In the genomic region with DNA sequence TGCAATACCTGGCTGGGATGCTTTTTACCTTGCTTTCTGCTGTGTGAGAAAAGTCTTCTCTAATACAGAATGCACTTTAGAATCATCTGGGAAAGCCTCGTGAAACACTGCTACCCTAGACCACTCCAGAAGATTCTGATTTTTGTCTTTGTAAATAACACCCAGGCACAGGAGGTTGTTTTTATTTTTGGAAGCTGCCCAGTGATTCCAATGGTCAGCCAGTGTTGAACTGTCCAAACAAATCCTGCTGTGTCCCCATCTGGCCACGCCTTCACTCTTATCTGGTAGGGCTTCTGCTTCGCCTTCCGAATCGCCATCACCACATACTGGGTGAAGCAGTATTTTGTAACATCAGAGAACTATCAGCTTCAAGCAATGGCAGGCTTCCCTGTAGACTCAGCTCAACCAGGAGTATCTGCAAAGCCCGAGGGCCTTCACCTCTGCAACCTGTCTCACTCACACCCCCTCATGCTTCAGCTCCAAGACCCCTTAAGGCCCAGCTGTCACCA, we compare ENCODE assay signal across 27 mouse cellular contexts. TPM values are rescaled to one million over a fixed set of nuclear protein-coding genes. Genes with fewer than 3 reads are reported as not detected.
DNase-seq lines count a peak whose midpoint lies in the region; ATAC-seq and TF ChIP-seq lines count a peak whose summit lies in the region.
"Had no signal": no experiment of that assay in that cellular context is flagged by ENCODE, and none has a peak within 500 bp of the region (broad histone marks: within the 10 kb centered on the region; RNA-seq: fewer than 3 reads in every experiment).

No protein-coding gene starts in this region.

- intact Hi-C loops in heart, postnatal 36 days (cut with DNase I) = no loop called here
- intact Hi-C loops in left cerebral cortex, adult 2 months (cut with DNase I) = loop anchor here (10.0 kb wide), 1 partner anchor 295 kb away; no protein-coding TSS in a partner anchor

- ATAC-seq in heart, embryonic 11.5 days (replicated peaks; ENCODE audit: insufficient number of reproducible peaks, low FRiP score, low TSS enrichment) = 0 out of 2 replicates have a peak, but pooled peaks have one; percentile 36
- ATAC-seq in erythroblast, adult 5-6 weeks (replicated peaks; ENCODE audit: low FRiP score, poor library complexity, severe bottlenecking) = peak; percentile 35
- peak; percentile 26; the same call in 1 of the 2 replicates for ATAC-seq in liver, embryonic 12.5 days
- ATAC-seq in liver, embryonic 16.5 days (ENCODE audit: low read depth) = peak; percentile 41
- ATAC-seq: CD4-positive, CD25-positive, alpha-beta regulatory T cell, adult 4 months; forebrain, embryonic 16.5 days had no signal

- H3K4me2 ChIP-seq in heart, embryonic 11.5 days = no peak overlapping the region
- no peak overlapping the region for H3K4me2 ChIP-seq in liver, embryonic 12.5 days
- no peak overlapping the region for H3K4me2 ChIP-seq in liver, embryonic 16.5 days (ENCODE audit: low read depth, low read length)
- H3K4me2 ChIP-seq: embryonic facial prominence, embryonic 12.5 days; forebrain, embryonic 12.5 days; hindbrain, embryonic 14.5 days had no signal

- H3K4me3 ChIP-seq in heart, embryonic 11.5 days (ENCODE audit: low read depth, low read length) = no peak overlapping the region
- H3K4me3 ChIP-seq in liver, embryonic 12.5 days = no peak overlapping the region
- H3K4me3 ChIP-seq in liver, embryonic 16.5 days (ENCODE audit: low read depth, low read length) = no peak overlapping the region
- no peak overlapping the region for H3K4me3 ChIP-seq in left cerebral cortex, adult 2 months
- H3K4me3 ChIP-seq: embryonic facial prominence, embryonic 12.5 days; forebrain, embryonic 12.5 days; hindbrain, embryonic 10.5 days had no signal

- H3K27me3 ChIP-seq in heart, embryonic 11.5 days (ENCODE audit: control insufficient read depth, insufficient read depth, low read length) = no peaks in the 10 kb centered on the region
- H3K27me3 ChIP-seq in liver, embryonic 12.5 days (replicated peaks) = no peaks in the 10 kb centered on the region
- H3K27me3 ChIP-seq in liver, embryonic 16.5 days (ENCODE audit: control insufficient read depth, insufficient read depth, low read depth, low read length) = no peaks in the 10 kb centered on the region
- H3K27me3 ChIP-seq: embryonic facial prominence, embryonic 12.5 days; forebrain, embryonic 12.5 days had no signal

- 43% methylated on average over 6 of the region's 6 CpGs for whole genome bisulfite sequencing in heart, embryonic 11.5 days (ENCODE audit: insufficient replicate concordance)
- WGBS in liver, embryonic 12.5 days (ENCODE audit: insufficient replicate concordance) = 42% methylated on average over 6 of the region's 6 CpGs
- 39% methylated on average over 6 of the region's 6 CpGs for WGBS in liver, embryonic 16.5 days (ENCODE audit: insufficient replicate concordance)

- H3K36me3 ChIP-seq in heart, embryonic 11.5 days (ENCODE audit: control insufficient read depth, insufficient read depth, low read length) = peaks cover 16% of the 10 kb centered on the region
- H3K36me3 ChIP-seq in liver, embryonic 12.5 days = peaks cover 49% of the 10 kb centered on the region
- peaks cover 17% of the 10 kb centered on the region for H3K36me3 ChIP-seq in liver, embryonic 16.5 days (ENCODE audit: control insufficient read depth, insufficient read depth)

- no peak for TF ChIP-seq CTCF in left cerebral cortex, adult 2 months (IDR thresholded peaks at IDR 0.05)

- no peaks in the 10 kb centered on the region for H3K4me1 ChIP-seq in heart, embryonic 11.5 days (ENCODE audit: control insufficient read depth, insufficient read depth, low read length)
- H3K4me1 ChIP-seq in liver, embryonic 12.5 days = peaks cover 26% of the 10 kb centered on the region
- peaks cover 9% of the 10 kb centered on the region for H3K4me1 ChIP-seq in liver, embryonic 16.5 days (ENCODE audit: control insufficient read depth, low read depth, low read length)
- H3K4me1 ChIP-seq: embryonic facial prominence, embryonic 12.5 days; forebrain, embryonic 12.5 days had no signal

- no peaks in the 10 kb centered on the region for H3K9me3 ChIP-seq in heart, embryonic 11.5 days (replicated peaks; ENCODE audit: control insufficient read depth, low read length)
- no peaks in the 10 kb centered on the region for H3K9me3 ChIP-seq in liver, embryonic 12.5 days (replicated peaks)
- H3K9me3 ChIP-seq in liver, embryonic 16.5 days (replicated peaks; ENCODE audit: control insufficient read depth, low read length) = no peaks in the 10 kb centered on the region
- H3K9me3 ChIP-seq: embryonic facial prominence, embryonic 12.5 days; forebrain, embryonic 12.5 days; G1E; hindbrain, embryonic 10.5 days had no signal

- DNase-seq in heart, postnatal 36 days = no peak
- DNase-seq in gastrocnemius, postnatal 10 days = no peak
- no peak for DNase-seq in natural killer cell, adult 2 months (ENCODE audit: low spot score in 2 of 2)
- DNase-seq in left cerebral cortex, adult 2 months (ENCODE audit: extremely low spot score in 1 of 2, low spot score in 2 of 2) = no peak
- DNase-seq: adrenal gland, adult 8-10 months; adrenal gland, postnatal 36 days; B cell, adult 2 months; cerebellum, adult 2 months; cerebellum, postnatal 14 days; embryo, embryonic 11 days; gastrocnemius, postnatal 25 days; heart, postnatal 10 days had no signal

- H3K27ac ChIP-seq in heart, embryonic 11.5 days (ENCODE audit: low read depth, low read length) = no peak overlapping the region; the same call in 1 of the 2 replicates
- H3K27ac ChIP-seq in liver, embryonic 12.5 days = peak overlapping the region; percentile 61
- H3K27ac ChIP-seq in liver, embryonic 16.5 days (ENCODE audit: low read length) = no peak overlapping the region
- H3K27ac ChIP-seq in left cerebral cortex, adult 2 months = no peak overlapping the region
- H3K27ac ChIP-seq: embryonic facial prominence, embryonic 12.5 days; forebrain, embryonic 12.5 days; hindbrain, embryonic 10.5 days; hindbrain, embryonic 14.5 days had no signal

- no peak overlapping the region for H3K9ac ChIP-seq in heart, embryonic 11.5 days (ENCODE audit: low read depth, low read length)
- H3K9ac ChIP-seq in liver, embryonic 12.5 days = no peak overlapping the region
- no peak overlapping the region for H3K9ac ChIP-seq in liver, embryonic 16.5 days (ENCODE audit: low read depth, low read length)
- H3K9ac ChIP-seq: embryonic facial prominence, embryonic 12.5 days; forebrain, embryonic 12.5 days; hindbrain, embryonic 14.5 days had no signal

RNA-seq across cellular contexts. Expression of a gene that starts 9.5 kb away (rescaled TPM):
- 0.69 TPM in 1 of 2 replicates, not detected in the other for polyA plus RNA-seq in heart, embryonic 11.5 days (2014; fragmentation: Nextera tagmentation; extraction: Ambion mirVana)
- not detected for total RNA-seq in heart, postnatal 36 days (2021)
- total RNA-seq in erythroblast, adult 5-6 weeks (2015; ENCODE audit: low replicate concordance) = not detected in 2 replicates
- total RNA-seq in erythroblast, adult 5-6 weeks (2017; ENCODE audit: low replicate concordance) = 0.77 TPM in 1 of 2 replicates, not detected in the other
- 0.36 TPM in 1 of 2 replicates, not detected in the other for polyA plus RNA-seq in liver, embryonic 12.5 days (2016; fragmentation: Nextera tagmentation; extraction: Ambion mirVana)
- not detected in 2 replicates for polyA plus RNA-seq in liver, embryonic 16.5 days (2015; fragmentation: Nextera tagmentation; extraction: Ambion mirVana)
- not detected for total RNA-seq in gastrocnemius, postnatal 10 days (2021)
- 1 to 10 TPM; 4.6 to 7.9 TPM for total RNA-seq in left cerebral cortex, adult 2 months (2021)
- total RNA-seq: G1E; gastrocnemius, adult 18-20 months; gastrocnemius, postnatal 25 days; granulocyte monocyte progenitor cell, adult 5-6 weeks; heart, adult 8-10 months; heart, postnatal 10 days had no signal
- polyA plus RNA-seq: CD4-positive, CD25-positive, alpha-beta regulatory T cell, adult 4 months; embryonic facial prominence, embryonic 12.5 days; G1E; hindbrain, embryonic 10.5 days had no signal

RNA-seq across cellular contexts. Expression of a gene that starts 18.4 kb away (rescaled TPM):
- 125 and 126 TPM in 2 replicates for polyA plus RNA-seq in heart, embryonic 11.5 days (2014; fragmentation: Nextera tagmentation; extraction: Ambion mirVana)
- total RNA-seq in heart, postnatal 36 days (2021) = 100 to 1,000 TPM; 536 to 626 TPM
- total RNA-seq in erythroblast, adult 5-6 weeks (2015; ENCODE audit: low replicate concordance) = 4.4 and 10.7 TPM in 2 replicates
- 27.3 and 54.5 TPM in 2 replicates for total RNA-seq in erythroblast, adult 5-6 weeks (2017; ENCODE audit: low replicate concordance)
- polyA plus RNA-seq in liver, embryonic 12.5 days (2016; fragmentation: Nextera tagmentation; extraction: Ambion mirVana) = 55.1 and 57.2 TPM in 2 replicates
- polyA plus RNA-seq in liver, embryonic 16.5 days (2015; fragmentation: Nextera tagmentation; extraction: Ambion mirVana) = 55.3 and 61.8 TPM in 2 replicates
- 100 to 1,000 TPM; 255 to 307 TPM for total RNA-seq in gastrocnemius, postnatal 10 days (2021)
- total RNA-seq in left cerebral cortex, adult 2 months (2021) = 10 to 100 TPM; 84.5 to 89.1 TPM

RNA-seq across cellular contexts. Expression of a gene that starts 18.4 kb away (rescaled TPM):
- 97.0 and 97.5 TPM in 2 replicates for polyA plus RNA-seq in heart, embryonic 11.5 days (2014; fragmentation: Nextera tagmentation; extraction: Ambion mirVana)
- 10 to 100 TPM; 73.7 to 91.4 TPM for total RNA-seq in heart, postnatal 36 days (2021)
- total RNA-seq in erythroblast, adult 5-6 weeks (2015; ENCODE audit: low replicate concordance) = 16.7 and 30.3 TPM in 2 replicates
- total RNA-seq in erythroblast, adult 5-6 weeks (2017; ENCODE audit: low replicate concordance) = 27.0 and 27.2 TPM in 2 replicates
- polyA plus RNA-seq in liver, embryonic 12.5 days (2016; fragmentation: Nextera tagmentation; extraction: Ambion mirVana) = 80.9 and 83.4 TPM in 2 replicates
- polyA plus RNA-seq in liver, embryonic 16.5 days (2015; fragmentation: Nextera tagmentation; extraction: Ambion mirVana) = 37.5 TPM in 2 replicates
- 10 to 100 TPM; 32.5 to 33.1 TPM for total RNA-seq in gastrocnemius, postnatal 10 days (2021)
- 10 to 100 TPM; 71.4 to 76.8 TPM for total RNA-seq in left cerebral cortex, adult 2 months (2021)

RNA-seq across cellular contexts. Expression of a gene that starts 37.5 kb away (rescaled TPM):
- polyA plus RNA-seq in heart, embryonic 11.5 days (2014; fragmentation: Nextera tagmentation; extraction: Ambion mirVana) = 141 and 143 TPM in 2 replicates
- 10 to 100 TPM; 69.1 to 69.9 TPM for total RNA-seq in heart, postnatal 36 days (2021)
- total RNA-seq in erythroblast, adult 5-6 weeks (2015; ENCODE audit: low replicate concordance) = 29.8 and 37.4 TPM in 2 replicates
- 26.9 and 36.0 TPM in 2 replicates for total RNA-seq in erythroblast, adult 5-6 weeks (2017; ENCODE audit: low replicate concordance)
- polyA plus RNA-seq in liver, embryonic 12.5 days (2016; fragmentation: Nextera tagmentation; extraction: Ambion mirVana) = 107 and 112 TPM in 2 replicates
- 65.7 and 67.0 TPM in 2 replicates for polyA plus RNA-seq in liver, embryonic 16.5 days (2015; fragmentation: Nextera tagmentation; extraction: Ambion mirVana)
- total RNA-seq in gastrocnemius, postnatal 10 days (2021) = 10 to 100 TPM; 37.6 to 43.6 TPM
- 10 to 100 TPM; 72.1 to 79.8 TPM for total RNA-seq in left cerebral cortex, adult 2 months (2021)

RNA-seq across cellular contexts. Expression of a gene that starts 47.9 kb away (rescaled TPM):
- polyA plus RNA-seq in heart, embryonic 11.5 days (2014; fragmentation: Nextera tagmentation; extraction: Ambion mirVana) = 8.8 and 11.2 TPM in 2 replicates
- 1 to 10 TPM; 2.9 to 4.4 TPM for total RNA-seq in heart, postnatal 36 days (2021)
- 0.63 TPM in 1 of 2 replicates, not detected in the other for total RNA-seq in erythroblast, adult 5-6 weeks (2015; ENCODE audit: low replicate concordance)
- total RNA-seq in erythroblast, adult 5-6 weeks (2017; ENCODE audit: low replicate concordance) = 0.77 and 2.4 TPM in 2 replicates
- 0.45 and 0.49 TPM in 2 replicates for polyA plus RNA-seq in liver, embryonic 12.5 days (2016; fragmentation: Nextera tagmentation; extraction: Ambion mirVana)
- polyA plus RNA-seq in liver, embryonic 16.5 days (2015; fragmentation: Nextera tagmentation; extraction: Ambion mirVana) = 0.47 and 0.71 TPM in 2 replicates
- total RNA-seq in gastrocnemius, postnatal 10 days (2021) = 1 to 10 TPM; 1.2 to 2.4 TPM
- total RNA-seq in left cerebral cortex, adult 2 months (2021) = 100 to 1,000 TPM; 658 to 661 TPM
- total RNA-seq: common myeloid progenitor, adult 5-6 weeks had no signal
- polyA plus RNA-seq: CD4-positive, CD25-positive, alpha-beta regulatory T cell, adult 4 months; G1E had no signal
